Mouse (Mus musculus) cerebellum, adult 11 months (tissue): ENCODE results near the gene Klhl3.
"Not testable (repeated sequence)": the region's sequence is repeated elsewhere in the genome, so short reads cannot be mapped to it uniquely, and the experiment has no call there.

Experiments used
- DNase-seq: peaks from one replicate; pipeline ENCODE4 v3.0.0; 2022

The Klhl3 gene

GRCm38 (mm10) chr13:58113061-58113900 is at the start of gene Klhl3:
Klhl3 (minus strand) TSS chr13:58113592.
- peak; percentile 61 for DNase-seq

GRCm38 (mm10) chr13:58160761-58161160 is 47.4 kb upstream of the Klhl3 start:
- no peak for DNase-seq

GRCm38 (mm10) chr13:58158099-58158912 is 44.9 kb upstream of the Klhl3 start:
- peak; percentile 83 for DNase-seq

DNA sequence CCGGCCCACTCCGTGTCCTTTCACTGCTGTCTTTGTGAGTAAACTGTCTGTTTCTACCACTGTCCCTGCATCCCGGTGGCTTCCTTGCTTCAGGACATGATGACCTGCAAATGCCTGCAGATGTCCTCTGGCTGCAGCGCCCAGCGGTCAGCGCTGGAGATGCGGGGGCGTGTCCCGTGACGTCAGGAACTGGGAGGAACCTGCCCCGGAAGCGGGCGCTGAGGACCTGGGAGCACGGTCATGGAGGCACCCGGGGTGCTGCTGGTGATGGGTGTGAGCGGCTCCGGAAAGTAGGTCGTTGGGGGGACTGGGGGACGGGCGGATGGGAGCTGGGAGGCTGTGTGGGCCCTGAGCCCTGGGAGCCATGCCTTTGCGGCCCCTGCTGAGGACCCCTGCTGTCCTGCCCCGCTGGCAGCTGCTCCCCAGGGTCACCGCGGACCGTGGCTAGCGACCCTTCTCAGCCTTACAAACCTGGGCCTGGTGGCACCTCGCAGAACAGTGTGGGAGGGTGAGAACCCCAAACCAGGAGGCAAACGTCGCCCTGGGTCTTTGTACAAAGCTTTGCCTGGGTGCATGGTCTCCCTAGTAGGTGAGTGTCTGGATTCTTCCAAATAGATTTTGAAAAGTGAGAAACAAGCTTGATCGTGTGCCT is 44.2 kb upstream of the Klhl3 start, which contains the start of gene Idnk:
Gene Idnk (plus strand): TSS at position 203 of the 652 bp plus-strand sequence.
- peak; percentile 80 for DNase-seq

DNA sequence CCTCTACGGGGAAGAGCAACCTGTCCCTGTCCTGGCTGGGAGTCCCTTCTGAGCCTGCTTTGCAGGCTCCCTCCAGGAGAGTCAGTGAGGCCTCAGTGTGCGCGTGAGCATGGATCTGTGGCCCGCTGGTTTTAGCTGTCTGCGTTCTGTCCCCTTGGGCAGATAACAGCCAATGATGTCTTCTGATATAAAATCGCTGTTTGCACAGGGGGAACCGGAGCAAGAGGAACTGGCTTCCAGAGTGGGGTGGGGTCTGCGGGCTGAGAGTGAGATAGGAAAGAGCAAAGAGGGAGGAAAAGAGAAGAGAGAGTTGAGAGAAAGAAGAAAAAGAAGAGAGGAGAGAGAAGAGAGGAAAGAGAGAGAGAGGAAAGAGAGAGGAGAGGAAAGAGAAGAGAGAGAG is 43.6 kb upstream of the Klhl3 start:
- peak; percentile 21 for DNase-seq

- no peak for DNase-seq
Observed at GRCm38 (mm10) chr13:58156031-58156430, 42.6 kb upstream of the Klhl3 start.

GRCm38 (mm10) chr13:58150442-58150841 is 37.0 kb upstream of the Klhl3 start:
- DNase-seq: no peak

DNA sequence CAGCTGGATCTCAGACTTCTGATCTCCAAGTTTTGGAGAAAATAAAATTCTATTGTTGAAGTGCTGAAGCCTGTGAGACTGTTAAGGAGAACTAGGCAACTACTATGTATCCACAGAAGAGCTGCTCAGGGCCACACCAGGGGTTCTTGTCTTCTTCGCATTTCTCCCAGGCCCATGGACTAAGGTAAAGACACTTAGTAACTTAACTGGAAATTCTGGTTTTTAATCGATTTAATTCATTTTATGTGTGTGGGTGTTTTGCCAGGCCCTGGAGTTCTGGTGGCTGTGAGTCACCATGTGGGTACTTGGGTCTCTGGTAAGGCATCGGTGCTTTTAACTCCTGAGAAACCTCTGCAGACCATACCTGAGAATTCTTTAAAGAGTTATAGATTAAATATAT is 36.2 kb upstream of the Klhl3 start:
- no peak for DNase-seq

GRCm38 (mm10) chr13:58149033-58149558 is 35.7 kb upstream of the Klhl3 start:
- peak; percentile 19 for DNase-seq

- peak; percentile 37 for DNase-seq
Observed at GRCm38 (mm10) chr13:58148256-58148831, 35.0 kb upstream of the Klhl3 start.

DNA sequence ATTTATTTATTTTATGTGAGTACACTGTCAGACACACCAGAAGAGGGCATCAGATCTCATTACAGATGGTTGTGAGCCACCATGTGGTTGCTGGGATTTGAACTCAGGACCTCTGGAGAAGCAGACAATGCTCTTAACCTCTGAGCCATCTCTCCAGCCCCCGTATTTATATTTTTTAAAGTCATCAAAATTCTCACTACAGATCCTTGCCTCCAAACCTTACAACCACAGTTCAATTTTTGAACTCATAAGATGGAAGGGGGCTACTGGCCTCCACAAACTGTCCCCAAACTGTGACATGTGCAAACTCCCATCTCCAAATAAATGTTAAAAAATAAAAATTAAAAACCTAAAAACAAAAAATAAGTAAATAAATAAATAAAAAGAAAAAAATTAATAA is 34.4 kb upstream of the Klhl3 start:
- no peak for DNase-seq

- not testable (repeated sequence) for DNase-seq
Observed at GRCm38 (mm10) chr13:58146603-58147002, 33.2 kb upstream of the Klhl3 start.

DNA sequence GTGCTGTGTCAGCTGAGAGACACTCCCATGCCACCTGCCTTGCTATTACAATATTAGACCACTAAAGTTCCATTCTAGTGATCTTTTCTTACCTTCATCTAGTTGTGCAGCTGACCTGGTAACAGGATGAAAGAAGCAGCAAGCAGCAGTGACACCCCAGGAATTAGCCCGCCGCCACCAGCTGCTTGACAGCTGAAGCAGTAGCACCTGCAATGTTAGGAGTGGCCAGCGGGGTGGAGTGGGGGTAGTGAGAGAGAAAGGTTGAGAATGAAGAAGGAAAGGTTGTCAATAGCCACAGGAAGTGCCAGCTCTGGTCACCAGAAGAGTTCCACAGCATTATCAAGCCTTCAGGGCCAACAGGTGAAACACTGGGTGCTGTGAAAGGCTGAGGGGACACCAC is 18.3 kb upstream of the Klhl3 start:
- DNase-seq: no peak

DNA sequence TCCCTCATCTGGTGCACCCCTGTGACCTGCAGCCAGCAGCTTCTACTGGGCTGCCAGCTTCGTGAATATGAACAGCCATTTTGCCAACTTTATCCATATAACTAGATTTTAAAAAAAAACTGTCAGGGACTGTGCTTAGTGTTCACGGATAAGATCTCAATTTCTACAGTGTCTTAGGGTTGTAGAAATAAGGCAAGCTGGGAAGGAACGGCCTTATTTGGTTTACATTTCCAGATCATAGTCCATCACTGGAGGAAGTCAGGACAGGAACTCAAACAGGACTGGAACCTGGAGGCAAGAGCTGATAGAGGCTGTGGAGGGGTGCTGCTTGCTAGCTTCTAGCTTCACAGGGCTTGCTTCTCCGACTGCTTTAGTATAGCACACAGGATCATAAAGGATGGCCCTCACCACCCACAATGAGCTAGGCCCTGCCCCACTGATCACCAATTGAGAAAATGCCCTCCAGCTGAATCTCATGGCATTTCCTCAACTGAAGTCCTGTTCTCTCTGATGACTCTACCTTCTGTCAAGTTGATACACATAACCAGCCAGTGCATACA is 16.4 kb upstream of the Klhl3 start:
- no peak for DNase-seq

DNA sequence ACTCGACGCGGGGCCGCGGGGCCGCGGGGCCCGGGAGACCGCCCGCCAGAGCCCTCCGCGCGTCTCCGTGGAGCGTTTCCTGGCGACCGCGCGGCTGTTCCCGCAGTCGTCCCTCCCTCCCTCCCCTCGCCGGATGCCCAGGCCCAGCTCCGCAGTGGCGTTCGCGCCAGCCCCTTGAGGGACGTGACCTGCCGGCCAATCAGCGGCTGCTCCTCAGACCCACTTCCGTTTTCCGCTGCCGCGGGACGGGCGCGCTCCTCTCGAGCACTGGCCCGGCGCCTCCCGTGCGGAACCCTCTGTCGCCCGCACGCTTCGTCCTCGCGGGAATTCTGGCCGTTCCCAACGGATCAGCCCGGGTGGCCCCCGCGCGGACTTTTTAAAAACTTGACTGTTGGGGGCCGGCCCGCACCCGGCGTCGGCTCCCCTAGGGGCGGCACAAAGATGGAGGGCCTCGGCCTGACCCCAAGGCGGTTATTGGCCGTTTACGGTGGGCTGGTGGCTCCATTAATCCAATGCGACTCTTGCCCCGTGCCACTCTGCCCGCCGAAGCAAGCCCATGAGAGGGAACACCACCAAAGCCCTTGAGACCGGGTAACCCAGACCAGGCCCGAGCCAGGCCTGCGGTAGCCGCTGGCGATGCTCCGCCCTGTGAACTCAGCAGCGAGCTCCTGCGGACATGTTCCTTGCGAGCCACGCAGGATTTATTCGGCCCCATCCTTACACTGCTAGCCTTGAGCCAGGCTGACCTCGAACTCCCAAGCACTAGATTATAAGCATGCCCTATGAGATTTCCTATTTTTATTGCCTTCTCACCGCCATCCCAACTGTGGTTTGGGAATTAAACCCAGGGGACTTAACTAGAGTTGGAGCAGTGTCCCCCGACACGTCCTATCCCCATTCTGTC is 15.6 kb upstream of the Klhl3 start:
- DNase-seq: peak; percentile 96

DNA sequence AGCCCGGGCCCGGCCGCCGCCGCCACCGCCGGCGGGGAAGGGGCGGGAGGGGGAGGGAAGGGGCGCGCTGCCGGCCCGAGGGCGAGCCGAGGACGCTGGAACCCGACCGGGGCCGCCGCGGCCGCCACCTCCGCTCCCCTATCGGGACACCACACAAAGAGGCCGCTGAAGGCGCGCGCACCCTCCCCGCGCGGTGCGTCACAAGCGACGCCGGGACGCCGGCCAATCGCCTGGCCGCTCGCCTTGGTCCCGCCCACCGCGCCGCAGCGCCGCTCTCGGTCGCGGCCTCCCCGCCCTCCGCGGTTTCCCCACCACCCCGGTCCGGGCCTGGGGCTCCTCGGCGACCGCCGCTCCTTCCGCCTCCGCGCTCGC is 15.0 kb upstream of the Klhl3 start, which contains the start of gene Hnrnpa0:
Gene Hnrnpa0 (minus strand): TSS at position 161 of the 372 bp plus-strand sequence.
- DNase-seq: peak; percentile 95

DNA sequence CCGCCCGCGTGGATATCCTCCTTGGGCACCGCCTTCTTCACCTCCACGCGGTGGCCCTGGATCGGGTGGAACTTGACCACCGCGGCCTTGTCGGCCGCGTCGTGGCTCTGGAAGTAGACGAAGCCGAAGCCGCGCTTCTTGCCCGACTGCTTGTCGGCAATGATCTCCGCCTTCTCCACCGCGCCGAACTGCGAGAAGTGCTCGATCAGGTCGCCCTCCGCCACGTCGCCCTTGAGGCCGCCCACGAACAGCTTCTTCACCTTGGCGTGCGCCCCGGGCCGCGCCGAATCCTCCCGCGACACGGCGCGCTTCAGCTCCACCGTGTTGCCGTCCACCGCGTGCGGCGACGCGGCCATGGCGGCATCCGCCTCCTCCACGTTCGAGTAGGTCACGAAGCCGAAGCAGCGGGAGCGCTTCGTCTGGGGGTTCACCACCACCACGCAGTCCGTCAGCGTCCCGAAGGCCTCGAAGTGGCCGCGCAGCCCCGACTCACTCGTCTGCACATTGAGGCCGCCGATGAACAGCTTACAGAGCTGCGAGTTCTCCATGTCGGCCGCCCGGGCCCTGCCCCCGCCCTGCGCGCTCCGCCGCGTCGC is 14.5 kb upstream of the Klhl3 start:
- DNase-seq: no peak

GRCm38 (mm10) chr13:58126862-58127765 is 13.7 kb upstream of the Klhl3 start:
- no peak for DNase-seq

- no peak for DNase-seq
Observed at GRCm38 (mm10) chr13:58126126-58126525, 12.7 kb upstream of the Klhl3 start.

DNA sequence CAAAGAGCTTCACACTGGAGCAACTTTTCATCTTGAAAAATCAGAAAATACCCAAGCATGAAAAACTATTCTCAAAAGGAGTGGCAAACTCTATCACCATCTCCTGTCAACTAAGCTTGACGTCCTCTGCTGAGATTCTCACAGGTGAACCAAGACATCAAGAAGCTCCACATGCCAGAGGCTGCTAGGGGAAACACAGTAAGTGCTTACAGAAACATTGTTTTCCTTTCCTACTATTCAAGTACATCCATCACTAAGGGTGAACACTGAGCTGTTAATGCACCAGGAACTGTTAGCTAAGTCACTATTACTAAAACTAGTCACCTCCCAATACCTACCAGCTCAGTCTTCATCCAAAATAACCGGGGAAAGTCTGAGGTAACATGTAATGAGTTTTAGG is 11.6 kb upstream of the Klhl3 start:
- no peak for DNase-seq
